Mouse (Mus musculus): ENCODE data around the gene Kdm2a.

The Kdm2a gene

GRCm38 (mm10) chr19:4330603-4331002, 67.5 kb downstream of the Kdm2a start:
- DNase-seq (ENCODE audit: low spot score in 2 of 2): no peak

DNA sequence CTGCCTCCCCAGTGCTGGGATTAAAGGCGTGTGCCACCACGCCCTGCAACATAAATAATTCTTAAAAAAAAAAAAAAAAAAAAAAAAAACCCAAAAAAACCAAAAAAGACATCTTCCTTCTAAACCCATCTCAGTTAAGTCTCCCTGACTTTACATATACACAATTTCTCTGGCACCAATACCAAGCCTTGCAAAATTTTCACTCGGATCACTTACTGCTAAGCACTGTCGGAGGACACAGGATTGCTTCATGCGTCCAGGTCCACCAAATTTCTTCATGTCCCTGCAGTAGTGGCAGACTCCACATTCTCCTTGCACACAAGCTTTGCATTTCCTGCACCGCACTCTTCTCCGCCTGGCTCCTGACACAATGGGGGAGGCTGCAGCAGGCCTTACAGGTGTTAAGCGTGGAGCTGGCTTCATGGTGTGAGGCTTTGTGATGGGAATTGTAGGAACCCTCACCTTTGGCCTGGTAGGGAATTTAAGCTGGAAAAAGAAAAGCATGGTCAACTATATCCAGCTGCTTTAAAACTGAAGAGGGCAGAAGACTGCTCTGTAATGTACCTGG, 69.3 kb downstream of the Kdm2a start:
- DNase-seq (ENCODE audit: low spot score in 2 of 2): no peak

DNA sequence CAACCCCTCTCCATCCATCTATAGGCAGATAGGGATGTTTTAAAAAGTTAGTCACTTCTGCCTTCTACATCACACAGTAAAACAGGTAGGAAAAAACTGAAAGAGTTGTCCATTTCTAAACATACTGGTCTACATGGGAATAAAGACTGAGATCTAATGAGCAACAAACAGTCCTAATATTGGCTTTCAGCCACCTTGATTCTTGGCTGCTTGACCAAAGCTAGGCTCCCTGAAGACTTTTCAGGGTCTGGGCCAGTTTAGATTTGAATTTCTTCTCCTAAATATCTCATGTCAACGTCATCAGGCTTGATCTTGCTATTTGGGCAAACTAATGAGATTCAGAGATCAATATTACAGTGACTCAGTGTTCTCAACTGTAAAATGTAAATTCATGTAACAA, 71.2 kb downstream of the Kdm2a start:
- no peak for DNase-seq (ENCODE audit: low spot score in 2 of 2)

- no peak for DNase-seq (ENCODE audit: low spot score in 2 of 2)
Measured at GRCm38 (mm10) chr19:4326106-4326505, 72.0 kb downstream of the Kdm2a start.

GRCm38 (mm10) chr19:4322134-4322533, 76.0 kb downstream of the Kdm2a start:
- no peak for DNase-seq (ENCODE audit: low spot score in 2 of 2)

DNA sequence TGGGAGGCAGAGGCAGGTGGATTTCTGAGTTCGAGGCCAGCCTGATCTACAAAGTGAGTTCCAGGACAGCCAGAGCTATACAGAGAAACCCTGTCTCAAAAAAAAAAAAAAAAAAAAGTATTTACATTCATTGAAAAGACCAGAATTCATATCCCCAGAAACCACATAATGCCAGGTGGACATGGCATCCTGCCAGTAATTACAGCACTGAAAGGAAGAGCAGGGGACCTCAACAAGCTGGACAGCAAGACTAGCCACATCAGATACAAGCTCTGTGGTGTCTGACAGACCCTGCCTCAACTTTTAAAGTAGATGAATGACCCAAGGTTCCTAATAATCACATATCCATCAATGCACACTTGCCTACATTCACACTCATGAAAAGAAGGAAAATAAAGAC, 76.5 kb downstream of the Kdm2a start:
- no peak for DNase-seq (ENCODE audit: low spot score in 2 of 2)

DNA sequence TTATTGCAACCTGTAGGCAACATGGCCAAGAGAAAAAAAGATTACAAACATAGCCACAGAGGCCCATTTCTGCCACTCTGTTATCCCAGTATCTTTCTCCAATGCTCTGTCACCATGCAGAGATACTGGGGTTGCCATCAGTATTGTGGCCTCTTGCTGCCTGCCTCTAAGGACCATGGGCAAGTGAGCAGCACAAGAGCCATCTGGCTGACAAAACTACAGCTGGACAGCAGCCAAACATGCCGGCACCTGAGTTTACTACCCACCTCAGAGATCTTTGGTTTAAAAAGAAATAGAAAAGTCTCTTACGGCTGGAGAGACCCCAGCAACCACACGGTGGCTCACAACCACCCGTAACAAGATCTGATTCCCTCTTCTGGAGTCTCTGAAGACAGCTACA, 78.8 kb downstream of the Kdm2a start:
- DNase-seq (ENCODE audit: low spot score in 2 of 2): no peak

GRCm38 (mm10) chr19:4317181-4317580, 80.9 kb downstream of the Kdm2a start:
- DNase-seq (ENCODE audit: low spot score in 2 of 2): no peak

- DNase-seq (ENCODE audit: low spot score in 2 of 2): no peak
Measured at GRCm38 (mm10) chr19:4315223-4315944, 82.7 kb downstream of the Kdm2a start.

- peak in 1 of 2 experiments; percentile 31 for DNase-seq (ENCODE audit: low spot score in 2 of 2)
Measured at GRCm38 (mm10) chr19:4309776-4310185, 88.3 kb downstream of the Kdm2a start.

GRCm38 (mm10) chr19:4309302-4309701, 88.8 kb downstream of the Kdm2a start:
- peak in 1 of 2 experiments; percentile 4 for DNase-seq (ENCODE audit: low spot score in 2 of 2)

DNA sequence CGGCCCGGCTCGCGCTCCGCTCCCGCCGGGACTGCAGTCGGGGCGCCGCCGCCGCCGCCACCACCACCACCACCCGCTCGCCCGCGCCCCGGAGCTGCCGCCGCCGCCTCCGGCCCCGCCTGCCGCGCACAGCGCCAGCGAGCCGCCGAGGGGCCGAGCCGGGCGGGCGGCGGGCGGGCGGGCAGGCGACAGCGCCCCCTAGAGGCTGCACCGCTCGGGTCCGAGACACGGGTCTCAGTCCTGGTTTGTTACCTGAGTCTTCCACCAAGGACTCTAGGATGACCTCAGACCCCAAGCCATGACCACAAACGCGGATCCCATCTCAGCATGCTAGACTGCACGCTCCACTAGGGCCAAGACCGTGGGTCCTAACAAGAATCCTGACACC, 91.9 kb downstream of the Kdm2a start, which contains the start of gene Grk2:
Gene Grk2, minus strand, starts transcription at position 33 of the 388 bp plus-strand sequence.
- peak in 1 of 2 experiments; percentile 71 for DNase-seq (ENCODE audit: low spot score in 2 of 2)

DNA sequence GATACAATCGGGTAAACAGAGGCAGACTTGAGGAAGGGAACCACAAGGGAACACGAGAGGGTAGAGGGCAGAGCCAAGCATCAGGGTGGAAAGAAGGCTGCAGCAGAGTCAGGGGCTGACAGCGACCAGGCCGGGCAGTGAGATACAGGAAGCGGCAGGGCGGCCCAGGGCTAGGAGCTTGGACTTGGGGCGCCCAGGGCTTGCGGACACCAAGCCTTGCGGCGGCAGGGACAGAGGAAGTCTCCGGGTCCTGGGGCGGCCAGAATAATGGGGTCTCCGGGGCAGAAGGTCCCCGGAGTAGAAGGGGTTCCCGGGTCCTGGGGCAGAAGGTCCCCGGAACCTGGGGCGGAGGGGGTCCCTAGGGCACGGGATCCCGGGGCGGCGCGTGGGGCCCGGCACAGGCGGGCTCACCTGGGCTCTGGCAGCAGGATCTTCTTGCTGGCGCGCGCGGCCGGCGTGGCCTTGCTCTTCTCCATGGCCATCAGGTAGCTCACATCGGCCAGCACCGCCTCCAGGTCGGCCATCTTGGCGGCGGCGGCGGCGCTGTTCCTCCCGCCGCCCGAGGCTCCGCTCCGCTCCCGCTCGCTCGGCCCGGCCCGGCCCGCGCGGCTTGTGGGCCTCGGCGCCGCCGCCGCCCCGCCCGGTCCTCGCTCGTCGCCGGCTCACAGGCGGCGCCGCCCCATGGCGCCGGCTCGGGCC, 92.4 kb downstream of the Kdm2a start:
- DNase-seq (ENCODE audit: low spot score in 2 of 2): no peak

DNA sequence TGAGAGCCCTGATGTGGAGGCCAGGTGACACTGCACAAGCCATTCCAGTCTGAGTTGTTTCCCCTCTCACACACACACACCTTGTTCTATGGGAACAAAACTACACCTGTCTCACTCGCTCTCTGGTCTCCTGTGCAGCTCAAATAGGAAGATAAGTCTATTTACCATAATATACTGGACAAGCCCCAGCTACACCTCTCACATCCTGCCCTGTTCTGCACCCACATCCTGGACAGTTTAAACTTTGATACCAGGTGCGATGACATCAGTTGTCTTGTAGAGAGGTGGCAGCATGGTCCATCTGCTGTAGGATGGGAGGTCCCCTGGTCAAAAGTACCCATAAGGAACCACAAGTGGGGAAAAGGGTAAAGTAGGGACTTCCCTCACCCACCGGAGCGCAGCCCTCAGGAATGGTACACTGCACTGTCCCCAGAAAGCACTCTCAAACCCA, 93.2 kb downstream of the Kdm2a start:
- DNase-seq (ENCODE audit: low spot score in 2 of 2): no peak

DNA sequence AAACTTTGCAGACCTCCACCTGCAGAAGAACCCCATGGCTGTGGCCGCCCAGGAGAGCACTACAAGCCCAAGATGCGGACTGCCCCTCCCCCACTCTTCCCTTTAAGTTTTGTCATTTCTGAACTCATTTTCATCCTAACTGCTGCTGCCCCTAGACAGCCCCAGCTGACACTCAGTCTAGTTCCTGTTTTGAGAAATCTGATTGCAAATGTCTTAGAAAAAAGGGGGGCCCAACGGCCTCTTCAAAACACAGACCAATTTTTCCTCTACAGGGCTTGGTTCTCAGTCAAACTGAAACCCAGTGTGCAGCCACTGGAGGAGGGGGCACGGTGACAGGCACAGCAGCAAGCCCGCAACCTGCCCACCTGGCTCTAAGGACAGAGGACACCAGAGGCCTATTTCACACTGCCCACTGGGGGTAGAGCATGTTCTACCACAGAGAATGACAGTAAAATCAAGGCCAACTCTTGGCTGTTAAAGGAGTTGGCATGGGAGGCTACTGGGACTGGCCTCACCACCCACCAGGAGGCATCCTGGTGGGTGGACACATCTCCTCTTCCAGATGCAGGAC, 93.7 kb downstream of the Kdm2a start:
- no peak for DNase-seq (ENCODE audit: low spot score in 2 of 2)

- no peak for DNase-seq (ENCODE audit: low spot score in 2 of 2)
Measured at GRCm38 (mm10) chr19:4303640-4303995, 94.5 kb downstream of the Kdm2a start.

DNA sequence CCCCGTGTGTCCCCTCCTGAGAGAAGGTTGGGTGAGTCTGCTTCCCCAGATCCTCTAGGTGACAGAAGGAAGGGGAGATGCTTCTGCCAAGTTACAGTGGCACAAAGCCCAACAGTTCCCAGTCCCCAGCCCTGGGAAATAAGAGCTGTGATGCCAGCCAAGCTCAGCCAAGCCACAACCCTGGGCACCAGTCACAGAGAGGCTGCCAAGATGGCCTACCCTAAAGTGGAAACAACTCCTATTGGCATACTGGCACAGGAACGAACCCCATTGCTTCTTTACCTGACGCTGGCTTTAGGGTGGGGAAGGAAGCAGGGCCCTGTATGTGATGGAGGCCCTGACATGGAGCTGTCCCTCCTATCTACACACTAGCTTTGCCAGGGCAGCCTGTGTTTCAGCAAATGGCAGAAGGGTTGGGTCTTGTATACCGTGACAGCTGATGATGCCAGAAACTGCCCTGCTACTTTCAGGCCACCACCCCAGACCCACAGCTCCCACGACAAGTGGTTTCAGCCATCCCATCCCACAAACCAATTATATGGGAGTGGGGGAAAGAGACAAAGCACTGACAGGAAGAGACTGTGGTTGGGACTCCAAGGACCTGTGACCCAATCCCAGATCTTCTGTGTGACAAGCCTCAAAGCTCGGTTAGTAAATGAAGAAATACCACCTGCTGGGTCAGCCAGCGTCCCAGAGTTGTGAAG, 95.0 kb downstream of the Kdm2a start:
- DNase-seq (ENCODE audit: low spot score in 2 of 2): no peak

DNA sequence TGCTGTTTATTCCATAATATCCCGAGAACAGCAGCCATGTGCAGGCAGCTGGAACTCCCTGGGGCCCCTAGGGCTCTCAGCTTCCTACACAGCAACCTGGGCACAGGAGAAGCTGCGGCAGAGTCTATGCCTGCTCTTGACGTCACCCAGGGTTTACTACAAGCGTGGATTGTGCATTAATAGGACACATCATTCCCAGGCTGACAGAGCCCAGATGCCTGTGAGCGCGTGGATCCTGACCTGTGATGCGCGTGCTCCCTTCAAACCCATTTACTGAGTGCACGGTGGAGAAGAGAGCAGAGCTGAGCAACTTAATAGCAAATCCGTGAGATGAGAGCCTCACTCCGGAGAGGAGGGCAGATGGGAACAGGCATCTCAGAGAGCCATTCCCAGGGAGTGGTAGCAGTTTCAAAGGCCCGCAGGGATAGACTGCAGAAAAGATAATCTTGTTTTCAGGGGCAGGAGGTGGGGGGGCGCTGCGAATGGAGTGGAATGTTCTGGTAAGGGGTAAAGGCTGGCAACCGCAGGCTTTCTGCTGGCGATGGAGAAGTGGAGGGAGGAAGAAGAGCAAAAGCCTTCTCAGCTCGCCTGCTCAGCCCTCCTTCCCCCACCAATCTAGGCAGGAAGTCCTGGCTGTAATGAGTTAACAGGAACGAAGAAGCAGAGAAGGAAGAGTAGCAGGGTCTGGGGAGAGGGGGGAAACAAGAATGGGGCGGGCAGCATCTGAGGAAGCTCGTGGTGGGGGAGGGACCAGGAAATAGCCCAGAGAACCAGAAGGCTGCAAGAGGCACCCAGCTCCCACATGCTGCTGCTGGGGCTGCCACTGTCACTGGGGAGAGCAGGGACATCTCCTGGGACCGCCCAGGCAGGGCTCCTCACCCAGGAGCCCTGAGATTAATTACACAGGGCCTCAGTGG, 96.1 kb downstream of the Kdm2a start:
- DNase-seq (ENCODE audit: low spot score in 2 of 2): no peak

- DNase-seq (ENCODE audit: low spot score in 2 of 2): no peak
Measured at GRCm38 (mm10) chr19:4300852-4301734, 97.0 kb downstream of the Kdm2a start.

DNA sequence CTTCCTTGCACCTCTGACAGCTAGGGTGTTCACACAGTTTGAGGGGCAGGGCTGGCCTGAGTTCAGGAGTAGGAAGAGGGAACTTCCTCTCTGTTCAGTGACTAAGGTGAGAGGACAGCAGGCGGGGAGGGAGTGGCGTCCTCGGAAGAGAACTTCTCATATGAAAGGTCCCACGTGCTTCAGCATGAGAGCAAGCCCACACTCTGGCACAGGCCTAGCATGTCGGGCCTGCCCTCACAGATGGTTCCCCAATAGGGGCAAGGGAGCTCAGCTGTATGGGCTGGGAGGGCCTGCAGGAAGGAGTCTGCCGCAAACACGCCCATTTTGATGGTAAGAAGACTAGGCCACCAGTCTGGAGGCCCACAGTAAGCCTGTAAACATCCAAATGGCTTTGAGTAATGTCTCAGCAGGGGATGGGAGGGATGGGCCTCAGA, 97.8 kb downstream of the Kdm2a start:
- DNase-seq (ENCODE audit: low spot score in 2 of 2): no peak

Data from frontal cortex, postnatal 14 days (tissue).